Mouse (Mus musculus) hematopoietic stem cell, adult 5-6 weeks (primary cell): ENCODE data around the gene Trim46. TPM values are rescaled to one million over a fixed set of nuclear protein-coding genes. Genes with fewer than 3 reads are reported as not detected.

Source experiments
- ATAC-seq, 2 experiments: fragments of 125-278 bp in 1 of 2; replicated peaks in 1 of 2; 2 replicates each; pipeline ENCODE4 v1.8.0; 2016 to 2017; ENCODE audit warnings: inconsistent platforms in 2 of 2, mild to moderate bottlenecking in 2 of 2, moderate number of reproducible peaks in 2 of 2, low read depth in 1 of 2, moderate TSS enrichment in 1 of 2; ENCODE audit not compliant: low FRiP score in 2 of 2, poor library complexity in 2 of 2, severe bottlenecking in 2 of 2, insufficient read depth in 1 of 2, low TSS enrichment in 1 of 2
- total RNA-seq: library from RNA; stranded (forward); fragments of 172-1452, 232-1000 nt; gene quantifications from 2 replicates; pipeline ENCODE4 v1.2.3, GENCODE M21; 2017

The Trim46 gene
- total RNA-seq, 1 experiment from 2014 or later = 3.8 TPM

DNA sequence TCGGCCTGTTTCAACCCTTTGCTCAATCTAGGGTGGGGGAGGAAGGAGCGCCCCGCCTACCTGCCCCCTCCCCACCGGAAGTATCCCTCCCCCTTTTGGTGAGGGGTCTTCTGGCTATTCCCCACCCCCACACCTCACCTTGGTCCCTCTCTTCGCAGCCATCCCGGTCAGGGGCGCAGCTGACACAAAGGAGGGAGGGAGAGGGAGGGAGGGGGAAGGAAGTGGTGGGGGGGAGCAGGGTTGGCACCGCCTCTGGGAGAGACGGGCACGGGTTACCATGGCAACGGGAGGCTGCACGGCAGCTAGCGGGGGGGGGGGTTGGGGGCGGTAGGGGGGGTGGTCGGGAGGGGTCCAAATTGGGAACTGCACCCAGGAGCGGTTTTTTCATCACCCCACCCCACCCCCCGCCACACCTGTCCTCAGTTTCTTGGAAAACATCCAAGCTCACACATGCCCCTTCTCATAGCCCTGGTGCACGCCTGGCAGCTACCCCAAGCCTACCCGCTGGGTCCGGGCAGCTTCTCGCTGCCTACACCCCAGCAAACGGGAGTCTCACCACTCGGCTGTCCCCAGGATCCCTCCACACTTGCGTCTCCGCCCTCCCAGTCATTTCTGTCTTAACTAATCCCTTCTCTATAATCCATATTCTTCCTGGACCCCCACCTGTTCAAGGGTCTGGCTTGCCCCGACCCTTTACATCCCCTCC is 974 bp downstream of the Trim46 start:
- no peak for ATAC-seq

DNA sequence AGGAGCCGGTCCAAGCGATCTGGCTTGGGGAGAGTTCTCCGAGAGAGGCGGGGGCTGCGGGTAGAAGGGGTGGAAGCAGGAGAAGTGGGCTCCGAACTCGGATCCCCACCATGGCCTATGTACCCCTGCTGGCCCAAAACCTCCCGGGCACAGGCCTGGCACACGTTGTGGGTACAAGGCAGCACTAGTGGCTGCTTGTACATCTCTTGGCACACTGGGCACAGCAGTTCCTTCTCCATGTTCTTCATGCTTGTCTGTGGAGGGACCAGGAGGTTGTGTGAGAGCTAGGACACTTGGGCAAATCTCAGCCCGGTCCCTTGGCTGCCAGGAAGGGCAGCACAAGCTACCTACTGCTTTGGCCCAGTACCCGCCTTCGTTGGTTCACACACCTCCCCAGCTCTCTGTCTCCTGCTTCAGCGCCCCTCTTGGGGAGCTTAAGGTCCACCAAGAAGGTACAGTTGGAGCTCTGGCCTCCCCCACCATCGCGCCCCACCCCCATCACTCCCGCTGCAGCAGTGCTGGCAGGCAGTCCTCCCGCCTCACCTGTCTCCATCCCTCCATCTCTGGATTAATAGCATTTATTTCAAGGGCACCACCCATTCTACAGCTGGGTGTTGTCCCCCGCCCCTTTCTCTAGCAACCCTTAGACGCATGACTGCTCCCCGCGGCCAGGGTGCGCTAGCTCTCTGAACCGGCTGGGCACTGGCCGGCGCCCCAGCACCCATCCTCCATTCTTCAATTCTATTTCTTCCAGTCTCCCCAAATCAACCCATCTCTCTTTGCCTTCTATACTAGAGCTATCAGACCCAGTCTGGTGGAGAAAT is 1.7 kb downstream of the Trim46 start:
- ATAC-seq = peak; percentile 20 to 29; a peak in 2 of 4 replicates

DNA sequence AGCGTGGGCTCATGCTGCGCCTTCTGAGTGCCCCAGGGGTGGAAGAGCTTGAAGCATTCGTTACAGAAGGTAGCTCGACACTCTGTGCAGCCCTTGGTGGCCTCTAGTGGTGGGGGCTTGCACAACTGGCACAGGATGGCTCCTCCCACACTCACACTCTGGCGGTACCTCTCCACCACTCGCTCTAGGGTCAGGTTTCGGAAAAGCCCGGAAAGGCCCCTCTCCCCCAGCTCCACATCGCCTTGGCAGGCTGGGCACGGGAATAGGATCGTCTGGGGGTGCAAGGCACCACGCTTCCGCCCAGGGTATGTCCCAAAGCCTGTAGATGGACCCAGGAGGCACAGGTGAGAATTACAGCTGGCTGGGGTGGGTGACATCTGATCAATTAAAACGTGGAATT is 2.5 kb downstream of the Trim46 start:
- peak; percentile 74 to 80 for ATAC-seq

- ATAC-seq = 0 out of 4 replicates have a peak, but pooled peaks have one; percentile 24 to 26
These were observed 3.7 kb downstream of the Trim46 start for GRCm38 (mm10) chr3:89242331-89242895.

DNA sequence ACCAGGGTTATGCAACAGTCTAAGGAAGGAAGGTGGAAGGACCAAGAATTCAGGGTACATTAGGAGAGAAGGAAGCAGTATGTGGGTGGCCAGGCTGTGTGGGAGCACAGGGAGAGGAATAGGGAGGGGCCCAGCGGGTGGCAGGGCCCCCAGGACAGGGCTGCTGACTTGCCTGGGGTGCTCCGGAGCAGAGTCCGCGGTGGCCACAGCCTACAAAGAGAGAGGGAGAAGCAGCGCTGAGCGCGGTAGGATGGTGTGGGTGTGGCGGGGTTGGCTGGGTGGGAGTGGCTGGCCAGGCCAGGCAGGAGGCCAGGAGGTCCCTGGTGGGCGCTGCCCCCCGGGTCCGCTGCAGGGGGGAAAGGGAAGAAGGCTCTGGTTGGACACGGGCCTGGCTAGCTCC is 7.6 kb downstream of the Trim46 start:
- no peak for ATAC-seq

- no peak for ATAC-seq
These were observed 8.4 kb downstream of the Trim46 start for GRCm38 (mm10) chr3:89237682-89238081.

DNA sequence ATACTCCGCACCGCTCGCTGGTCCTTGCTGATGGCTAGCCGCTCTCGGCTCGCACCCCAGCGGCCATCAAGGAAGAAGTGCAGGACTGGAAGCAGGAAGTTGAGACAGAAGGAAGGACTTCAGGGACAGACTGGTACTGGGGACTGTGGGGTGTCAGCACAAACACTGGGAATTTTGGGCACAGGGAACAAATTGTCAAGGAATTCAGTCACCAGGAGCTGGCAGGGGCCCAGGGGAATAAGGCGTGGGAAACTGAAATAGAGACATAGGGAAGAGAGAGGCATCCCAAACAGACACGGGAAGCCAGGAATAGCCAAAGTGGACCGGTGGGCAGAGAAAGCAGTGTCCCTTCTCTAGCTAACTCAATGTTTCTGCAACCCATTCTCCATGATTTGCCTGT is 9.6 kb downstream of the Trim46 start:
- no peak for ATAC-seq

- ATAC-seq = peak; percentile 56 to 68
These were observed 12.5 kb downstream of the Trim46 start for GRCm38 (mm10) chr3:89233562-89234110.

GRCm38 (mm10) chr3:89232614-89233013 is 13.5 kb downstream of the Trim46 start:
- no peak for ATAC-seq

GRCm38 (mm10) chr3:89231772-89232275 is 14.3 kb downstream of the Trim46 start:
- ATAC-seq = no peak

- ATAC-seq = no peak
These were observed 14.8 kb downstream of the Trim46 start for GRCm38 (mm10) chr3:89231345-89231744.

DNA sequence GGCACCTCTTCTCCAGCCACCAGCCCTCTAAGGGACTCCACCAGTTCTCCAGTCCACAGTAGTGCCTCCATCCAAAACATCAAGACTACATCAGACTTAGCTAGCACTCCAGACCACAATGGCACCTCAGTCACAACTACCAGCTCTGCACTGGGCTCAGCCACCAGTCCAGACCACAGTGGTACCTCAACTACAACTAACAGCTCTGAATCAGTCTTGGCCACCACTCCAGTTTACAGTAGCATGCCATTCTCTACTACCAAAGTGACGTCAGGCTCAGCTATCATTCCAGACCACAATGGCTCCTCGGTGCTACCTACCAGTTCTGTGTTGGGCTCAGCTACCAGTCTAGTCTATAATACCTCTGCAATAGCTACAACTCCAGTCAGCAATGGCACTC is 15.5 kb downstream of the Trim46 start:
- ATAC-seq = no peak

GRCm38 (mm10) chr3:89229276-89229675 is 16.8 kb downstream of the Trim46 start:
- ATAC-seq = no peak

DNA sequence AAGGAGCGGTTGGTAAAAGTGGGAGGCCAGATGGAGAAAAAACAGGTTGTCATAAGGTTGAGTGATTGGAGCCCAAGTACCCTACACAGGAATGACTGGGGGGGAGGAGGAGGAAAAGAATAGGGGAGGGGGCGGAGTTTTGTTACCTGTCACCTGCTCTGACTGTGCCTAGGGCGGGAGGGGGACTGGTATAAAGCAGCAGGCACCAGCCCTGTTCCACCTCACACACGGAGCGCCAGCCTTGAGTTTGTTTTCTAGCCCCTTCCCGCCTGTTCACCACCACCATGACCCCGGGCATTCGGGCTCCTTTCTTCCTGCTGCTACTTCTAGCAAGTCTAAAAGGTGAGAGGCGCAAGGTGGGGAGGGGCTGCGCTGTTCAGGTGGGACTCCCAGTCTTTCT is 17.3 kb downstream of the Trim46 start, which contains the start of gene Muc1:
Gene Muc1, plus strand, starts transcription at position 222 of the 400 bp plus-strand sequence.
- ATAC-seq = no peak

GRCm38 (mm10) chr3:89228180-89228549 is 17.9 kb downstream of the Trim46 start:
- peak; percentile 77 to 80 for ATAC-seq

DNA sequence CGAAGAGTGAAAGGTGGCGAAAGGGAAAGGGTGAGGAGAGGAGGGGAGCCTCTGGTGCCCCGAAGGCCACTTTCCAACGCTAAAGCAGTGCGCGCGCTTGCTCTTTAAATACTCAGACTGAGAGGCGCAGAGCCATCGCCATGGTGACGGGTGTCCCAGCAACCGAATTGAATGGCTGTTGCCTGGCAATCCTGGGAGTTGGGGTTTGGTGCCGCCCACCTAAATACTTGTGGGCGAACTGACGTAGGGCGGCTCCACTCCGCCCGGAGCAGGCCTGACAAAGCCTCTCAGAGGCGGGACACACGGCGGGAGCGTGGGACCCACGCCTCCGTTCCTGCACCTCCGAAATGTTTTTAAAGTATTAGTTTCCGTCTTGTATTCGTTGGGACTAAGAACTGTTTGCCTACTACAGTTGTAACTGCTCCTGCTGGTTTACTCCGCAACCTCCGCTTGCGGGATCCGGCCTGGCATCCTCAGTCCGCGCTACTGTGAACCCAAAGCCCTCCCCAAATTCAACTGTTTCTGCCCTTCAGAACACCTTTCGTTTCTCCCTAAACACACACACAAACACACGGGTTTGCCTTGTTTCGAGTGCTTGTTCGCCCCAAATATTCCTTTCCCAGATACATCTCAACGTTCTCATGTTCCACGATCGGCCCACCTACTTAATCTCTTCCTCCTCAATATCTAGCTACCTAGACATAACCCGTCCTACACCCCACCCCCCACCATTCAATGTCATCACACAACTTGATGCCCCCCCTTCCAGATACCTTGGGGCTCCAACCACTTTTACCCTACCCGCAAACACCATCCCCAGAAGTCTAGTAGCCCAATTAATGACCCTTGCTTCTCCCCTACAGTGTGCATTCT is 18.6 kb downstream of the Trim46 start:
- ATAC-seq = peak; percentile 54 to 64

DNA sequence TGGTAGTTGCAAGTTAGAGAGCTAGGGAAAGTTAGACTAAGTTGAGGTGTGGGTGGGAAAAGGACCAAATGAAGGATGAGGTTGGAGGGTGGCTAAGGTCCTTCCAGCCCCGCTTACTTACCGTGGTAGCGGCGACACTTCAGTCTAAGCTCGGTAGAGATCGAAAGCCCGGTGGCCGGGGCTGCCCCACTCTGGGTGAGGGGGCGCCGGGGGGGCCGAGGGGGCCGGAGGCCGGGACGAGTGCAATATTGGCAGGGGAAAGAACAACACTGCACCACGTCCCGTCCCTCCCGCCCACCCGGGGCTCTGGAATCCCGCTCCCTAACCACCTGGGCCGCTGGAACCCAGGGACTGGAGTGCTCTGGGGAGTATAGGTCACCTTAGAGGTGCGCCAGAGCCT is 19.2 kb downstream of the Trim46 start, which contains the start of gene Mtx1:
Gene Mtx1, minus strand, starts transcription at position 189 of the 400 bp plus-strand sequence.
- ATAC-seq = no peak
